ENCODE assay signal across 17 mouse cellular contexts in genomic region chr3:32430394-32430793, GRCm38 (mm10).
"Had no signal": no experiment of that assay in that cellular context is flagged by ENCODE, and none has a peak within 500 bp of the region (broad histone marks: within the 10 kb centered on the region; RNA-seq: fewer than 3 reads in every experiment).

No protein-coding gene starts in this region.

- H3K27ac ChIP-seq: left cerebral cortex, adult 2 months; limb, embryonic 15.5 days; liver, embryonic 13.5 days; midbrain, embryonic 12.5 days; neural tube, embryonic 13.5 days had no signal

- H3K27me3 ChIP-seq: limb, embryonic 15.5 days; liver, embryonic 13.5 days; megakaryocyte, embryonic 14.5 days; midbrain, embryonic 12.5 days; neural tube, embryonic 13.5 days had no signal

- DNase-seq: kidney, adult 8-10 months; kidney, postnatal 25 days; liver, embryonic 13.5 days; lung, adult 18-20 months; lung, postnatal 10 days; lung, postnatal 4 days; retina, postnatal 1 day; right cerebral cortex, postnatal 4 days; spleen, adult 18-20 months; thymus, adult 2 months; thymus, postnatal 25 days had no signal

- H3K36me3 ChIP-seq: limb, embryonic 15.5 days; liver, embryonic 13.5 days; midbrain, embryonic 12.5 days; neural tube, embryonic 13.5 days had no signal

- ATAC-seq: midbrain, embryonic 16.5 days had no signal

- H3K4me1 ChIP-seq: midbrain, embryonic 12.5 days had no signal

- H3K4me3 ChIP-seq: left cerebral cortex, adult 2 months; limb, embryonic 15.5 days; liver, embryonic 13.5 days; megakaryocyte, embryonic 14.5 days; midbrain, embryonic 12.5 days; neural tube, embryonic 13.5 days had no signal

- H3K9ac ChIP-seq: limb, embryonic 15.5 days; liver, embryonic 13.5 days; midbrain, embryonic 12.5 days; neural tube, embryonic 13.5 days had no signal
